Mouse (Mus musculus) inflammation-experienced regulatory T-cells, adult 6 months (primary cell): ENCODE measurements around the gene Wwc1. TPM values are rescaled to one million over a fixed set of nuclear protein-coding genes. Genes with fewer than 3 reads are reported as not detected.

ENCODE experiments used
- ATAC-seq: one replicate; pipeline ENCODE4 v1.8.0; 2017
- polyA plus RNA-seq, 3 experiments: library from polyadenylated mRNA; unstranded; fragments of 100-300 nt; shearing (Covaris generic); gene quantifications; one replicate each; pipeline ENCODE4 v1.2.1; 2017

Wwc1 gene
- polyA plus RNA-seq, 3 experiments from 2014 or later = 0.12 to 0.17 TPM; not detected in 1

DNA sequence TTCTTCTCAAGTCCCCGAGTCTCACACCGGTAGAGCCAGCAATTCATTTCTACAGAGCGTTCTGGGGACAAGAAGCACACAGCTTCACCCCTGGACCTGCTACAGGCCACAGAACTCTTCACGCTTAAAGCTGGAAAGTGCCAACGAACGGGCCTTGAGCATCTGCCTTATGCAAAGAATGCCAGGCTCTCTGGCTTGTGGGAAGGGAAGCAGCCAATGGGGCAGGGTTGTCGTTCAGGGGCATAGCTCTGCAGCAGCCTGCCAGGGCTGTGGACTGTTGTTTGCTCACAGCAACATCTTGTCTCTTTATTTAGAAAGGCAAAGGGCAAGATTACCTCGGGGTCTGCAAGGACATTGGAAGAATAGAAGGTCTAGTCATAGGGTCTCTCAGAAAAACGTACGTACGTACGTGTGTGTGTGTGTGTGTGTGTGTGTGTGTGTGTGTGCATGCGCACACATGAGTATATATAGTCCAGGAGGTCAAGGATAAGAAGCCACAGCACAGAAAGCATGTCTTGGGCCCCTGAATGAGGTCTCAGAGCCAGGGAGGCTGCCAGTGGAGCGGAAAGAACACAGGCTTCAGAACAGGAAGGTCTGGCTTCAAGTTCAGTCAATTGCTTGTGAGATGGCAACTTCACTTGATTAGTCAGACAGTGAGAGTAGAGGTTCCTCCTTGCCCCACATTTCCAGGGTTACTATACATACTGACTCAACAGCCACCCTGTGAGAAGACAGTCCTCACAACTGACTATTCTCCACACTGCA, 48.0 kb downstream of the Wwc1 start:
- no peak for ATAC-seq

DNA sequence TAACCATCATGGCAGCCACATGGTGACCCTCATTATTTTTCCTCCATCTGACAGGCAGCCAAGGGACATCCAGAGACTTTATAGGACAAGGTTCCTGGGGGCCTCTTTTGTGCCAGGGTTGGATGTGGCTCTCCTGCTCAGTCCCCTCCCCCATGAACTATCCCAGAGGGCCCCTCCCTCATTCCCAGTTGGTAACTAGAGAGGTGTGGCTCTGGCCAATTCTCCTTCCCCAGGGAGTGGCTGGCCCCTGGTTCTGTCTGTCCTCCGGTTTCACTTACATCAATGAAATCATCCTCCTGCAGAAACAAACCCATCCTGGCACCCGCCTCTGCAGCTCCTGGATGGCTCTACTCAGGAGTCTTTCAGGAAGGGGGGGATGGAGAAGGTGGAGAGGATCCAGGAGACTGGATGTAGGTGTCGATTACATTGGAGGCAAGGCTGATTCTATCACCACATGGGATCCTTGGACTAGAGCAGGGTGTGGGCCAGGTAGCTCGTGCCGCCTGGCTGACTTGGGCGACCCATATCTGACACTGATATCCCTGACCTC, 49.7 kb downstream of the Wwc1 start:
- no peak for ATAC-seq

- ATAC-seq = no peak
Observed at GRCm38 (mm10) chr11:35928453-35928852, 51.9 kb downstream of the Wwc1 start.

- ATAC-seq = no peak
Observed at GRCm38 (mm10) chr11:35927309-35927708, 53.0 kb downstream of the Wwc1 start.

GRCm38 (mm10) chr11:35925592-35925991, 54.7 kb downstream of the Wwc1 start:
- ATAC-seq = no peak

- no peak for ATAC-seq
Observed at GRCm38 (mm10) chr11:35922205-35922873, 58.0 kb downstream of the Wwc1 start.

- ATAC-seq = no peak
Observed at GRCm38 (mm10) chr11:35920776-35921175, 59.6 kb downstream of the Wwc1 start.

DNA sequence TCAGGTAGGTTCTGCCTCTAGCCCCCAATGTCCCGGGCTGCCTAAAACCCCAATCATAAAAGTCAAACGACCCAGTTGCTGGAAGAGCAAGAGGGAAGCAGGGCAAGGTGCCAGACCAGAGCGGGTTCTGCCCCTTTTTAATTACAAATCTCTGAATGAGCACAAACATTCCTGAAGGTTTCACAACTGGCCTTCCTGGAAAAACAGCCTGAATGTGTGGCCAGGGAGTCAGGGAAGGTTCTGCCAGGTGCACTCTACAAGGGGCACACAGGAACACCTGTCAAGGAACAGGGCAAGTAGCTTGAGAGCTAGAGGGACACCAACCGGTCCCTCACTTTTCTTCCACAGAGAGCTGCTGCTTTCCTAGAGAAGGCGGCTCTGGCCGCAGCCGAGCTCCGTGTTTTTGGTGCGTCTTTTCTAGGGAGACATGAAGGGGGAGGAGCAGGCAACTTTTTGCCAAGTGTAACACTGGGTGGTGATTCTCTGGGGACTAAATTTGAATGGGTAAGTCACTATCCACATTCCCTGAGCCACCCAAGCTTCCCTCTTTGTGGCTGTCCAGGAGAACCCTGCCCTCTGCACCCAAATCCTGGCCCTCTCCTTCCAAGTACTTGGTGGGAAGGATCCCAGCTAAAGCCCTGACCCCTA, 60.3 kb downstream of the Wwc1 start:
- no peak for ATAC-seq

- ATAC-seq = no peak
Observed at GRCm38 (mm10) chr11:35919383-35919782, 60.9 kb downstream of the Wwc1 start.

DNA sequence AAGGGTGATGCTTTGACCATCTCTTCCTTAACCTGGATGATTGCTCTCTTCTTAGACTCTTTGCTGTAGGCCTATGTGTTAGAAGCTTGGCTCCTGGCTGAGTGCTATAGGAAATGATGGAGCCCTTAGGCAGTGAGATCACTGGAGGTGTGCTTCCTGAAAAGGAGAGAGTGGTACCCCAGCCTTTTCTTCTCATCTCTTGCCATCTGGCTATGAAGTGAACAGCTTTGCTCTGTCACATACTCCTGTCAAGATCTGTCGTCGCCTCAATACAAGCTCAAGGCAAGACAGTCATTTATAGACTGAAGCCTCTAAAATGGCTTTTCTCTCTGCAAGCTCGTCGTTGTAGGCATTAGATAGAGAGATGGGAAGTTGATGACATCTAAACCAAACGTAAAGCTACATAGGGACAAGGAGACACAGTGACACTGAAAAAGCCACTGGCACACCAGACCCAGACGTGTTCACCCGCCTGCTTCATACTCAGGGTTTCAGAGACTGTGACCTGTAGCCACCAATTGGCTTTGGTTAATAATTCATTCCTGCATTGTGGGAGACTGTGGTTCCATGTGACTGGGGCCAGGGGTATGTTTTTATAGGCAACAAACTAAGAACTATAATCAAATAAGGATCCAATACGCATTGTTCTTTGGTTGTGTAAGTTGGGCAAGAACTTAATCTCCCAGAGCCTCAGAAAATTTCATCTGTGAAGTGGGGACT, 63.7 kb downstream of the Wwc1 start:
- no peak for ATAC-seq

- ATAC-seq = no peak
Observed at GRCm38 (mm10) chr11:35915546-35915945, 64.8 kb downstream of the Wwc1 start.

DNA sequence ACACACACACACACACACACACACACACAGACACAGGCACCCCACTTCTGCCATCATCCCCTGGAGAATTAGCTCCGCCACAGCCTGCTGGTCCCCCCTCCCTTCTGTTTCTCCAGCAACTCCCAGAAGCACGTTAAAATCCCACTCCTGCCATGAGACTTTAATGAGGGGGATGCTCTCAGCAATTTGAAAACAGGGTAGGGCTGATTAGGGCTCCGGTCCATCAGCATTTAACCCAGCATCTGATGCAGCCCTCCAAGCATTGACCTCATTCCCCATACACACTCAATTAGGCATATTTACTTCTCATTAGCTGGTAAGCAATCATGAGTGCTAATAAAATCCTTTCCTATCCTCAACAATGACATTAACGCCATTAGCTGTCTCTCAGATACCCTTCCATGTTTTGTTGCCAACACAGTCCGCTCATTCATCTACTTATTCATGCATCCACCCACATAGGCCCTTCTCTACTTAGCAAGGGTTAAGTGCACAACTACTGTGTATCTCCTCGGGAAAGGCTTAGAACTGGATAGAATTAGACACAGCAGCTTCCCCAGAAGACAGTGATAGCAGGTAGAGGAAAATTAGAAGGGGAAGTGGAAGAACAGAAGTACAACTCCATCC, 66.8 kb downstream of the Wwc1 start:
- no peak for ATAC-seq

GRCm38 (mm10) chr11:35904955-35905550, 75.3 kb downstream of the Wwc1 start:
- no peak for ATAC-seq

GRCm38 (mm10) chr11:35903079-35903478, 77.2 kb downstream of the Wwc1 start:
- no peak for ATAC-seq

DNA sequence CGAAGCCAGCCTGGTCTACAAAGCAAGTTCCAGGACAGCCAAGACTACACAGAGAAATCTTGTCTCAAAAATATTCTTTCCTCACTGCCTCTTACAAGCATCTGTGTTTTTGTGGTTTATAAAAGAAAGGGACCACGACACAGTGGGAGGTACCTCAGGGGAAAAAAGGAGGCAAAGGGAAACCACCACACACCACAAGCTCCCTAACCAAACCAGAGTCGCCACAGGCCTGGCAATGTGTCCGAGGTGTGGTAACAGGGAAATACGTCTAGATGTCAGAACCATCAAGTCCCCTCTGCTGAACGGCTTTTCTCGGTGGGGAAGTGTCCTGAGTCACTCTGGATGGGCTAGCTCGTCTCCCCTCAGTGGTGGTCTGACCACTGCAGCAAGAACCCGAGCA, 80.4 kb downstream of the Wwc1 start:
- ATAC-seq = no peak

DNA sequence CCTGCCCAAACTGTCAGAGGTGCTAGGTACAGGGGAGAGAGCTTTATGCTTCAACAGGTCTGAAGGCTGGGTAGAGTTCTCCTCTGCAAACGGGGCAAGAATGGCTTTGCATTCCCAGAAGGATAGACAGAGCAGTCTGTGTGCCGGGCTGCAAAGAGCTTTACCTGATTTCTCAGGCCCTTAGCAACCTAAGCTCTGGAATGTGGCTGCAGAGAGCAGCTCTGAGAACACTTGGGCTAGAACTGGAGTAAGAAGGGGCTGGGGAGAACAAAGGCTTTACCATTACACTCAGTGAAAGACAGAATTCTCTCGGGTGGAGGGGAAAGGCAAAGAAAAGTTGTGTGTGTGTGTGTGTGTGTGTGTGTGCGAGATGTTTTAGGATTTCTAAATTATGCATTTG, 86.9 kb downstream of the Wwc1 start:
- no peak for ATAC-seq

DNA sequence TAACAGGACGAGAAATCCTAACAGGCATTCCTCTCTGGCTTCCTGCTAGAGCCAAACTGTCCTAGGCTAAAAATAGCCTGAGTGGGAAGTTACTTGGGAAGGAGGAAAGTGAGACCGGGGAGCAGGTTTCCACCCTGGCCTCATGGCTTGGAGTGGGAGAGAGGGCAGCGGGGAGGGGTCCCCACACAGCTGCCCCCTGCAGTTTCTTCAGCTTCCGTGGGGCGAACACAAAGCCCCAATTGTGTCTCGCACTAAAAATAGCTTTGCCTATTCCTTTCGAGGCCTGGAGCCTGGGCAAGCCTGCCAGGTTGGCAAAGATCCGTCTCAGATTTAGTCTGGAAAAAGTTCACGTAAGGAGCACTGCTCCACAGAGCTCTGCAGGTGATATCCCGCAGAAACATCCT, 87.3 kb downstream of the Wwc1 start:
- no peak for ATAC-seq

DNA sequence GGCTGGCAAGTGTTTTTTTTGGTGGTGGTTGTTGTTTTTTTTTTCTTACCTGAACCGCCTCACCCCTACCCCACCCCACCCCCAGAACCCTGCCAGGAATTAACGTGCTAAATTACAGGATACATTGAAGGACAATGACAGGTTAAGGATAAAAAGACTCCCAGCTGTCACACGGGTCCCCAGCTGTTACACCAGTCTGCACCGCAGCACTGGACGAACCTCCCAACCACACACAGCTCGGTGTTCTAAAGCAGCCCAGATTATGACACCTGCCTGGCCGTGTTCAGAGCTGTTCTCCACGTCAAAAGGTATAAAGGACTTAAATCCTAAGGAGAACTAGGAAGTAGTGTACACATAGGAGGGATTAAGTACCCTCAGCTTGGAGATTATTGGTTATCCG, 88.0 kb downstream of the Wwc1 start:
- ATAC-seq = no peak

DNA sequence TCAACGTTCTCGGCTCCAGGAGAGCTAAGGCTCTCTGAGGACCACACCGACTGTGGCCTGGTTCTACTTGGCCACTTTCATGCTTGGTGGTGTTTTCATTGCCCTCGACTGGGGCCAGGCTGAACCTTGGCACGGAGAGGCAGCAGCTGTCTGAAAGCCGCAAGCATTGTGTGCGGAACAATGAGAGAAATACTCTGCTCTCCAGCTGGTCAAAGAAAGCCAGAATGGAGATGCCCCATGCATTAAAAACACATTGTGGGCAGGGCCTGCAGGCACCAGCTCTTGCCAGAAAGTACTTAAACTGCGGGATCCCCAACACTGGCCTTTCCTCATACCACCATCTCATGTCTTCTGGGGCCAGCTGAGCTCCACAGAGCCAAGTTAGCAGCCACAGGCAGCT, 91.5 kb downstream of the Wwc1 start:
- no peak for ATAC-seq

DNA sequence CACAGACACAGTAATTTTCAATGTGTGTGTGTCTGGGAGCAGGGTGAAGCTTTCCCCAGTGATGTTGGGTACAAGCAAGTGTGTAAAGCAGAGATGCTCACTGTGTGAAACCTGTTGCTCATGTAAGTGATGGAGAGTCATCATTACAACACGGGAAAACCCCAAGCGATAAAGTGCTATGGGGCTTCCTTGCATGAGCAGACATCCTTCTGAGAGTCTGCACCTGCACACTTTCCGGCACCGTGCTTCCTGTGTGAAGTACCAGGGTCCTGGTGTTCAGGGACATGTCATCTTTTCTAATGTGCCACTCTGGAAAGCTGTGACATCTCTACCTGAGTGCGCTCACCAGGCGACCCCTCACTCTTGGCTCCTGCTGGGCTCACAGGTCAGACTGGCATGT, 97.5 kb downstream of the Wwc1 start:
- ATAC-seq = no peak

GRCm38 (mm10) chr11:35878559-35878897, 101.8 kb downstream of the Wwc1 start:
- ATAC-seq = no peak
